Mouse (Mus musculus) layer of hippocampus, adult 18-20 months (tissue): Measurements from ENCODE around the gene Ptprg. TPM values are rescaled to one million over a fixed set of nuclear protein-coding genes. Genes with fewer than 3 reads are reported as not detected.

Experiments used
- DNase-seq, 2 experiments: peaks; one replicate each; pipeline ENCODE4 v3.0.0; 2022; ENCODE audit warnings: low spot score in 2 of 2
- total RNA-seq, 2 experiments: library from RNA; stranded (reverse); gene quantifications; 2 replicates each; pipeline ENCODE4 v1.2.3; 2021

Ptprg gene
- total RNA-seq, 2 experiments from 2014 or later = 100 to 102 TPM

- DNase-seq = no peak
Measured at GRCm38 (mm10) chr14:12082131-12082921, 529.0 kb downstream of the Ptprg start.

- DNase-seq = no peak
Measured at GRCm38 (mm10) chr14:12084076-12084475, 530.7 kb downstream of the Ptprg start.

- DNase-seq = no peak
Measured at GRCm38 (mm10) chr14:12085078-12085477, 531.7 kb downstream of the Ptprg start.

- DNase-seq = no peak
Measured at GRCm38 (mm10) chr14:12086167-12086566, 532.8 kb downstream of the Ptprg start.

GRCm38 (mm10) chr14:12089954-12090353 lies 536.6 kb downstream of the Ptprg start:
- no peak for DNase-seq

- DNase-seq = no peak
Measured at GRCm38 (mm10) chr14:12091730-12092129, 538.4 kb downstream of the Ptprg start.

- DNase-seq = no peak
Measured at GRCm38 (mm10) chr14:12099390-12100333, 546.3 kb downstream of the Ptprg start.

- DNase-seq = no peak
Measured at GRCm38 (mm10) chr14:12102389-12103325, 549.3 kb downstream of the Ptprg start.

GRCm38 (mm10) chr14:12104297-12105155 lies 551.2 kb downstream of the Ptprg start:
- no peak for DNase-seq

- DNase-seq = no peak
Measured at GRCm38 (mm10) chr14:12105156-12105430, 551.8 kb downstream of the Ptprg start.

GRCm38 (mm10) chr14:12105593-12105992 lies 552.3 kb downstream of the Ptprg start:
- no peak for DNase-seq

GRCm38 (mm10) chr14:12107459-12107858 lies 554.1 kb downstream of the Ptprg start:
- no peak for DNase-seq

- no peak for DNase-seq
Measured at GRCm38 (mm10) chr14:12107991-12108390, 554.7 kb downstream of the Ptprg start.

- no peak for DNase-seq
Measured at GRCm38 (mm10) chr14:12112548-12113011, 559.2 kb downstream of the Ptprg start.

- no peak for DNase-seq
Measured at GRCm38 (mm10) chr14:12113326-12113725, 560.0 kb downstream of the Ptprg start.

- no peak for DNase-seq
Measured at GRCm38 (mm10) chr14:12114016-12114415, 560.7 kb downstream of the Ptprg start.

GRCm38 (mm10) chr14:12119260-12119659 lies 565.9 kb downstream of the Ptprg start:
- no peak for DNase-seq

- no peak for DNase-seq
Measured at GRCm38 (mm10) chr14:12121906-12122305, 568.6 kb downstream of the Ptprg start.

GRCm38 (mm10) chr14:12124682-12125081 lies 571.4 kb downstream of the Ptprg start:
- DNase-seq = no peak

- DNase-seq = no peak
Measured at GRCm38 (mm10) chr14:12127951-12128350, 574.6 kb downstream of the Ptprg start.
